In genomic region chr8:88631081-88631480, GRCm38 (mm10) we compare ENCODE assay signal across 8 mouse cellular contexts. TPM values are rescaled to one million over a fixed set of nuclear protein-coding genes. Genes with fewer than 3 reads are reported as not detected.
DNase-seq lines count a peak whose midpoint lies in the region; ATAC-seq and TF ChIP-seq lines count a peak whose summit lies in the region.

No protein-coding gene starts in this region.

- H3K9me3 ChIP-seq in kidney, embryonic 16.5 days (ENCODE audit: low read length) = no peaks in the 10 kb centered on the region

- peak; percentile 74 for DNase-seq in kidney, adult 2 months
- peak; percentile 48 for DNase-seq in NIH3T3 (ENCODE audit: low read depth)
- peak; percentile 54 to 73 for DNase-seq in cerebellum, postnatal 14 days
- peak; percentile 35 to 36 for DNase-seq in lung, postnatal 4 days
- no peak for DNase-seq in embryo, embryonic 9.5 days (ENCODE audit: extremely low spot score)
- no peak for DNase-seq in urinary bladder, postnatal 10 days (ENCODE audit: low spot score)
- no peak for DNase-seq in urinary bladder, postnatal 14 days (ENCODE audit: low spot score)

- no peaks in the 10 kb centered on the region for H3K36me3 ChIP-seq in kidney, adult 2 months (ENCODE audit: control insufficient read depth, insufficient read depth, low read length)
- H3K36me3 ChIP-seq in kidney, embryonic 16.5 days (ENCODE audit: insufficient read depth, low read length) = no peaks in the 10 kb centered on the region

- peak overlapping the region; percentile 51; the same call in 1 of the 2 replicates for H3K27ac ChIP-seq in kidney, adult 2 months (ENCODE audit: insufficient read depth, low read depth, low read length)
- H3K27ac ChIP-seq in kidney, embryonic 16.5 days (ENCODE audit: low read length) = no peak overlapping the region

- no peak for ATAC-seq in kidney, embryonic 16.5 days (ENCODE audit: low FRiP score, low TSS enrichment)

- TF ChIP-seq POLR2A in kidney, adult 2 months (IDR thresholded peaks at IDR 0.05; ENCODE audit: low read depth, low read length) = no peak

- H3K9ac ChIP-seq in kidney, embryonic 16.5 days (replicated peaks; ENCODE audit: low read length) = no peak overlapping the region

- no peaks in the 10 kb centered on the region for H3K27me3 ChIP-seq in kidney, adult 2 months (replicated peaks; ENCODE audit: control insufficient read depth, insufficient read depth, low read length)
- peaks cover 2% of the 10 kb centered on the region; the same call in 1 of the 2 replicates for H3K27me3 ChIP-seq in kidney, embryonic 16.5 days (ENCODE audit: insufficient read depth, low read length)

- peak; percentile 56 for TF ChIP-seq CTCF in kidney, adult 2 months (conservative IDR thresholded peaks at IDR 0.05; ENCODE audit: insufficient read depth, insufficient read length, low read depth, low read length)

- H3K4me3 ChIP-seq in kidney, adult 2 months (ENCODE audit: insufficient read depth, low read depth, low read length) = no peak overlapping the region
- H3K4me3 ChIP-seq in kidney, embryonic 16.5 days (ENCODE audit: low read length) = no peak overlapping the region

- 0 out of 2 replicates have a peak, but pooled peaks cover 7% of the 10 kb centered on the region for H3K4me1 ChIP-seq in kidney, adult 2 months (ENCODE audit: control insufficient read depth, insufficient read depth, low read length)
- peaks cover 13% of the 10 kb centered on the region; the same call in 1 of the 2 replicates for H3K4me1 ChIP-seq in kidney, embryonic 16.5 days (ENCODE audit: insufficient read depth, low read length)

- no peak overlapping the region for H3K4me2 ChIP-seq in kidney, embryonic 16.5 days (replicated peaks; ENCODE audit: low read depth, low read length)

RNA-seq across cellular contexts. Expression of gene Snx20, which starts 4.8 kb away (rescaled TPM):
- polyA plus RNA-seq in kidney, adult 2 months (2012; rRNA removed) = 1.8 and 2.0 TPM in 2 replicates
- polyA plus RNA-seq in kidney, embryonic 16.5 days (2015; fragmentation: Nextera tagmentation; extraction: Ambion mirVana) = 1.9 TPM in 2 replicates

RNA-seq across cellular contexts. Expression of gene Nod2, which starts 16.0 kb away (rescaled TPM):
- polyA plus RNA-seq in kidney, adult 2 months (2012; rRNA removed) = 1.4 and 1.7 TPM in 2 replicates
- polyA plus RNA-seq in kidney, embryonic 16.5 days (2015; fragmentation: Nextera tagmentation; extraction: Ambion mirVana) = 0.32 and 0.37 TPM in 2 replicates

Comparison
In these comparisons a context has a peak if more than half of its experiments do, and no peak if none do; other contexts are left out.
1. DNase-seq: peak in kidney, adult 2 months (single experiment), NIH3T3 (single experiment), cerebellum, postnatal 14 days (2 of 2) and lung, postnatal 4 days (2 of 2); none in embryo, embryonic 9.5 days (single experiment), urinary bladder, postnatal 10 days (single experiment) and urinary bladder, postnatal 14 days (single experiment).